Mouse (Mus musculus) heart, embryonic 14.5 days (tissue): ENCODE measurements around the gene Sds. TPM values are rescaled to one million over a fixed set of nuclear protein-coding genes. Genes with fewer than 3 reads are reported as not detected.
A peak's percentile ranks its signal among the peaks of the same experiment; 100 is the strongest.

Experiments
- ATAC-seq: fragments of 200-750 bp; cut with Nextera tagmentation; 2 replicates; pipeline ENCODE4 v1.8.0; 2017; ENCODE audit warnings: low read depth, moderate TSS enrichment; ENCODE audit not compliant: insufficient number of reproducible peaks, insufficient read depth, low FRiP score
- H3K27ac ChIP-seq, 2 experiments: fragments of 200-500 bp in 1 of 2; fragments of 300-500 bp in 1 of 2; sonication (generic) in 1 of 2; replicated peaks in 1 of 2; 2 replicates each; pipeline ENCODE4 v1.5.1; 2012 to 2014; ENCODE audit warnings: low read depth in 2 of 2, low read length in 2 of 2, control low read depth in 1 of 2, mild to moderate bottlenecking in 1 of 2, mixed read lengths in 1 of 2; ENCODE audit not compliant: control insufficient read depth in 1 of 2, insufficient read depth in 1 of 2
- H3K27me3 ChIP-seq: fragments of 300-500 bp; sonication (generic); 2 replicates; pipeline ENCODE4 v1.6.1; 2014; ENCODE audit warnings: mild to moderate bottlenecking, low read length, control low read depth; ENCODE audit not compliant: control insufficient read depth, insufficient read depth
- H3K36me3 ChIP-seq: fragments of 300-500 bp; sonication (generic); 2 replicates; pipeline ENCODE4 v1.6.1; 2014; ENCODE audit warnings: mild to moderate bottlenecking, control low read depth, low read length, mixed read lengths; ENCODE audit not compliant: control insufficient read depth, insufficient read depth
- H3K4me1 ChIP-seq, 2 experiments: fragments of 200-500 bp in 1 of 2; fragments of 300-500 bp in 1 of 2; sonication (generic) in 1 of 2; 2 replicates each; pipeline ENCODE4 v1.6.1; 2012 to 2014; ENCODE audit warnings: low read length in 2 of 2, control low read depth in 1 of 2, mixed read lengths in 1 of 2; ENCODE audit not compliant: control insufficient read depth in 2 of 2, insufficient read depth in 2 of 2
- H3K4me2 ChIP-seq: fragments of 300-500 bp; sonication (generic); 2 replicates; pipeline ENCODE4 v1.6.1; 2014; ENCODE audit warnings: mild to moderate bottlenecking, low read length
- H3K4me3 ChIP-seq, 2 experiments: fragments of 200-500 bp in 1 of 2; fragments of 300-500 bp in 1 of 2; sonication (generic) in 1 of 2; 2 replicates each; pipeline ENCODE4 v1.5.1; 2012 to 2014; ENCODE audit warnings: low read length in 2 of 2, mild to moderate bottlenecking in 2 of 2, control low read depth in 1 of 2, low read depth in 1 of 2, moderate library complexity in 1 of 2; ENCODE audit not compliant: control insufficient read depth in 1 of 2, insufficient read depth in 1 of 2
- H3K9ac ChIP-seq: fragments of 300-500 bp; sonication (generic); 2 replicates; pipeline ENCODE4 v1.6.1; 2014; ENCODE audit warnings: mild to moderate bottlenecking, low read length
- H3K9me3 ChIP-seq: fragments of 300-500 bp; sonication (generic); 2 replicates; pipeline ENCODE4 v1.6.1; 2016; ENCODE audit warnings: low read length, control low read depth; ENCODE audit not compliant: control insufficient read depth
- WGBS: fragments of 180-500 bp; shearing (Covaris S2); extraction: QIAGEN DNeasy Blood & Tissue Kit; methylation state at CpG from one replicate; pipeline ENCODE4 v1.1.7; 2014; 5-methylcytosine and 5-hydroxymethylcytosine counted together
- polyA plus RNA-seq: library from polyadenylated mRNA; unstranded; fragments of >200 nt; fragmentation: Nextera tagmentation; extraction: Ambion mirVana; gene quantifications from 2 replicates; pipeline ENCODE4 v1.2.1, GENCODE M21; 2014

The Sds gene
- polyA plus RNA-seq, 1 experiment from 2014 or later: not detected

- peaks cover 3 to 5% of the 10 kb centered on the region in 2 experiments; a peak in 1 of 4 replicates for H3K4me1 ChIP-seq
- no peak for ATAC-seq
- H3K9me3 ChIP-seq: peaks cover 5% of the 10 kb centered on the region; the same call in 1 of the 2 replicates
- H3K36me3 ChIP-seq: no peaks in the 10 kb centered on the region
- H3K4me2 ChIP-seq: no peak overlapping the region
- H3K27me3 ChIP-seq: no peaks in the 10 kb centered on the region
- WGBS: 74% methylated on average over 4 of the region's 4 CpGs
- no peak overlapping the region for H3K4me3 ChIP-seq
- no peak overlapping the region for H3K27ac ChIP-seq
- H3K9ac ChIP-seq: no peak overlapping the region
Observed at GRCm38 (mm10) chr5:120464321-120464720, 12.0 kb upstream of the Sds start.

GRCm38 (mm10) chr5:120465062-120465461, 11.3 kb upstream of the Sds start:
- Histone ChIP-seq H3K9ac (no peak overlapping the region), H3K4me1 (peaks cover 3 to 5% of the 10 kb centered on the region in 2 experiments; a peak in 1 of 4 replicates), H3K27me3 (no peaks in the 10 kb centered on the region), H3K4me3 (no peak overlapping the region), H3K36me3 (no peaks in the 10 kb centered on the region), H3K9me3 (peaks cover 5% of the 10 kb centered on the region; the same call in 1 of the 2 replicates), H3K4me2 (no peak overlapping the region), H3K27ac (no peak overlapping the region)
- no peak for ATAC-seq
- WGBS: 38% methylated on average over 5 of the region's 5 CpGs

- H3K9me3 ChIP-seq: peaks cover 5% of the 10 kb centered on the region; the same call in 1 of the 2 replicates
- peaks cover 3 to 5% of the 10 kb centered on the region in 2 experiments; a peak in 1 of 4 replicates for H3K4me1 ChIP-seq
- 23% methylated on average over 6 of the region's 6 CpGs for WGBS
- no peak overlapping the region for H3K9ac ChIP-seq
- ATAC-seq: peak; percentile 73
- H3K4me3 ChIP-seq: no peak overlapping the region
- no peak overlapping the region for H3K4me2 ChIP-seq
- no peaks in the 10 kb centered on the region for H3K36me3 ChIP-seq
- no peaks in the 10 kb centered on the region for H3K27me3 ChIP-seq
- H3K27ac ChIP-seq: peak overlapping the region in 1 of 2 experiments; percentile 50; a peak in 1 of 4 replicates
Observed at GRCm38 (mm10) chr5:120465860-120466259, 10.5 kb upstream of the Sds start.

- H3K27ac ChIP-seq: peak overlapping the region in 1 of 2 experiments; percentile 50; a peak in 2 of 4 replicates
- H3K9ac ChIP-seq: peak overlapping the region; percentile 58
- H3K36me3 ChIP-seq: no peaks in the 10 kb centered on the region
- peaks cover 5% of the 10 kb centered on the region; the same call in 1 of the 2 replicates for H3K9me3 ChIP-seq
- 3% methylated on average over 4 of the region's 4 CpGs for WGBS
- no peaks in the 10 kb centered on the region for H3K27me3 ChIP-seq
- peaks cover 3 to 5% of the 10 kb centered on the region in 2 experiments; a peak in 1 of 4 replicates for H3K4me1 ChIP-seq
- ATAC-seq: no peak; the same call in 1 of the 2 replicates
- H3K4me3 ChIP-seq: peak overlapping the region; percentile 33 to 49
- peak overlapping the region; percentile 58 for H3K4me2 ChIP-seq
Observed at GRCm38 (mm10) chr5:120467026-120467425, 9.3 kb upstream of the Sds start.

GRCm38 (mm10) chr5:120468336-120468735, 8.0 kb upstream of the Sds start:
- Histone ChIP-seq H3K27me3 (peaks cover 3% of the 10 kb centered on the region; the same call in 1 of the 2 replicates), H3K9ac (no peak overlapping the region), H3K4me3 (no peak overlapping the region), H3K9me3 (peaks cover 5% of the 10 kb centered on the region; the same call in 1 of the 2 replicates), H3K27ac (no peak overlapping the region), H3K36me3 (no peaks in the 10 kb centered on the region), H3K4me1 (peaks cover 3 to 5% of the 10 kb centered on the region in 2 experiments; a peak in 1 of 4 replicates), H3K4me2 (no peak overlapping the region)
- 68% methylated on average over 5 of the region's 5 CpGs for WGBS
- no peak for ATAC-seq

GRCm38 (mm10) chr5:120468830-120469229, 7.5 kb upstream of the Sds start:
- Histone ChIP-seq H3K9me3 (peaks cover 5% of the 10 kb centered on the region; the same call in 1 of the 2 replicates), H3K4me3 (no peak overlapping the region), H3K4me1 (peaks cover 3 to 5% of the 10 kb centered on the region in 2 experiments; a peak in 1 of 4 replicates), H3K27me3 (peaks cover 3% of the 10 kb centered on the region; the same call in 1 of the 2 replicates), H3K4me2 (no peak overlapping the region), H3K9ac (no peak overlapping the region), H3K36me3 (no peaks in the 10 kb centered on the region), H3K27ac (no peak overlapping the region)
- no peak for ATAC-seq
- 68% methylated on average over 6 of the region's 6 CpGs for WGBS

- H3K4me3 ChIP-seq: no peak overlapping the region
- H3K27ac ChIP-seq: no peak overlapping the region
- H3K9me3 ChIP-seq: no peaks in the 10 kb centered on the region
- H3K27me3 ChIP-seq: peaks cover 10% of the 10 kb centered on the region
- no peak overlapping the region for H3K4me2 ChIP-seq
- WGBS: 52% methylated on average over 4 of the region's 4 CpGs
- peaks cover 6 to 7% of the 10 kb centered on the region in 2 experiments; a peak in 2 of 4 replicates for H3K4me1 ChIP-seq
- H3K9ac ChIP-seq: no peak overlapping the region
- ATAC-seq: no peak
- H3K36me3 ChIP-seq: no peaks in the 10 kb centered on the region
Observed at GRCm38 (mm10) chr5:120471538-120471937, 4.8 kb upstream of the Sds start.

GRCm38 (mm10) chr5:120472770-120473169, 3.6 kb upstream of the Sds start, which contains the start of gene Sdsl:
Gene Sdsl, minus strand, starts transcription at chr5:120472810.
- Histone ChIP-seq H3K9ac (no peak within 1 kb of the TSS), H3K4me2 (no peak within 1 kb of the TSS), H3K27ac (no peak within 1 kb of the TSS), H3K27me3 (peaks cover 10% of the 10 kb centered on the region), H3K4me1 (peaks cover 2 to 4% of the 10 kb centered on the region in 2 experiments; a peak in 2 of 4 replicates), H3K36me3 (no peaks in the 10 kb centered on the region), H3K9me3 (no peaks in the 10 kb centered on the region), H3K4me3 (no peak within 1 kb of the TSS)
- 63% methylated on average over 8 of the region's 8 CpGs for WGBS
- no peak for ATAC-seq
